8 mouse cellular contexts compared by ENCODE assay signal in genomic region chr11:98961051-98961592, GRCm38 (mm10). TPM values are rescaled to one million over a fixed set of nuclear protein-coding genes. Genes with fewer than 3 reads are reported as not detected.
DNase-seq lines count a peak whose midpoint lies in the region; ATAC-seq lines count a peak whose summit lies in the region.

No protein-coding gene starts in this region.

- peaks cover 21% of the 10 kb centered on the region for H3K36me3 ChIP-seq in limb, embryonic 13.5 days
- H3K36me3 ChIP-seq in neural tube, embryonic 11.5 days (ENCODE audit: control insufficient read depth, insufficient read depth, low read length), result no peaks in the 10 kb centered on the region

- peak; percentile 61 to 68 for DNase-seq in heart, adult 18-20 months
- no peak for DNase-seq in heart, postnatal 25 days (ENCODE audit: low spot score)
- DNase-seq in adrenal gland, postnatal 36 days, result peak; percentile 59 to 77
- peak; percentile 63 to 64 for DNase-seq in heart, postnatal 10 days
- no peak for DNase-seq in neural tube, embryonic 11.5 days (ENCODE audit: low spot score)
- DNase-seq in layer of hippocampus, adult 9-11 months, result no peak
- no peak for DNase-seq in urinary bladder, postnatal 14 days (ENCODE audit: low spot score)

- H3K9ac ChIP-seq in limb, embryonic 13.5 days, result peak overlapping the region; percentile 80
- H3K9ac ChIP-seq in neural tube, embryonic 11.5 days (ENCODE audit: low read length), result peak overlapping the region; percentile 84

- 6% methylated on average over 18 of the region's 18 CpGs for WGBS in limb, embryonic 13.5 days
- WGBS in neural tube, embryonic 11.5 days, result 2% methylated on average over 18 of the region's 18 CpGs

- intact Hi-C loops in heart, postnatal 25 days (cut with DNase I), result no loop called here
- intact Hi-C loops in heart, postnatal 10 days (cut with DNase I), result loop anchor here (2.0 kb wide), 1 partner anchor 24 kb away; no protein-coding TSS in a partner anchor

- peak overlapping the region; percentile 73 for H3K4me3 ChIP-seq in limb, embryonic 13.5 days
- H3K4me3 ChIP-seq in neural tube, embryonic 11.5 days (ENCODE audit: low read depth, low read length), result peak overlapping the region; percentile 91

- no peaks in the 10 kb centered on the region for H3K27me3 ChIP-seq in limb, embryonic 13.5 days
- H3K27me3 ChIP-seq in neural tube, embryonic 11.5 days (ENCODE audit: control insufficient read depth, insufficient read depth, low read length), result no peaks in the 10 kb centered on the region

- peak overlapping the region; percentile 95 for H3K4me2 ChIP-seq in limb, embryonic 13.5 days (replicated peaks)
- H3K4me2 ChIP-seq in neural tube, embryonic 11.5 days (ENCODE audit: low read depth), result peak overlapping the region; percentile 98

- peak overlapping the region; percentile 79; the same call in 1 of the 2 replicates for H3K27ac ChIP-seq in limb, embryonic 13.5 days
- peak overlapping the region; percentile 96 for H3K27ac ChIP-seq in neural tube, embryonic 11.5 days (ENCODE audit: low read depth, low read length)

- H3K9me3 ChIP-seq in limb, embryonic 13.5 days, result no peaks in the 10 kb centered on the region
- no peaks in the 10 kb centered on the region for H3K9me3 ChIP-seq in neural tube, embryonic 11.5 days (ENCODE audit: control insufficient read depth, low read length)

- no peak for ATAC-seq in limb, embryonic 13.5 days (ENCODE audit: low FRiP score, low read depth)
- ATAC-seq in neural tube, embryonic 11.5 days (ENCODE audit: insufficient read depth, low FRiP score, low TSS enrichment), result no peak

- peaks cover 74% of the 10 kb centered on the region for H3K4me1 ChIP-seq in limb, embryonic 13.5 days
- peaks cover 59% of the 10 kb centered on the region for H3K4me1 ChIP-seq in neural tube, embryonic 11.5 days (ENCODE audit: control insufficient read depth, insufficient read depth, low read length)

RNA-seq across cellular contexts. Expression of gene Gjd3, which starts 21.7 kb away (rescaled TPM):
- under 1 TPM; 0.36 to 0.45 TPM for total RNA-seq in heart, adult 18-20 months (2021)
- total RNA-seq in heart, postnatal 25 days (2021), result 1 to 10 TPM in 1 of 2 experiments, under 1 TPM in 1; 0.52 to 1.1 TPM
- not detected for total RNA-seq in adrenal gland, postnatal 36 days (2021)
- 1 to 10 TPM; 1.3 to 2.0 TPM for total RNA-seq in heart, postnatal 10 days (2021)
- polyA plus RNA-seq in limb, embryonic 13.5 days (2015; fragmentation: Nextera tagmentation; extraction: Ambion mirVana), result 0.41 and 0.78 TPM in 2 replicates
- polyA plus RNA-seq in neural tube, embryonic 11.5 days (2014; fragmentation: Nextera tagmentation; extraction: Ambion mirVana), result 0.57 TPM in 1 of 2 replicates, not detected in the other

RNA-seq across cellular contexts. Expression of gene Rara, which starts 33.5 kb away (rescaled TPM):
- 10 to 100 TPM in 1 of 2 experiments, 1 to 10 TPM in 1; 8.7 to 10.1 TPM for total RNA-seq in heart, adult 18-20 months (2021)
- total RNA-seq in heart, postnatal 25 days (2021), result 10 to 100 TPM; 11.8 TPM
- total RNA-seq in adrenal gland, postnatal 36 days (2021), result 10 to 100 TPM; 20.0 to 24.5 TPM
- total RNA-seq in heart, postnatal 10 days (2021), result 10 to 100 TPM; 31.9 to 33.0 TPM
- polyA plus RNA-seq in limb, embryonic 13.5 days (2015; fragmentation: Nextera tagmentation; extraction: Ambion mirVana), result 46.5 and 49.8 TPM in 2 replicates
- 73.2 and 75.1 TPM in 2 replicates for polyA plus RNA-seq in neural tube, embryonic 11.5 days (2014; fragmentation: Nextera tagmentation; extraction: Ambion mirVana)

RNA-seq across cellular contexts. Expression of gene Cdc6, which starts 53.5 kb away (rescaled TPM):
- under 1 TPM; 0.40 to 0.41 TPM for total RNA-seq in heart, adult 18-20 months (2021)
- under 1 TPM; 0.28 to 0.52 TPM for total RNA-seq in heart, postnatal 25 days (2021)
- total RNA-seq in adrenal gland, postnatal 36 days (2021), result 1 to 10 TPM in 1 of 2 experiments, under 1 TPM in 1; 0.89 to 1.5 TPM
- 1 to 10 TPM; 3.3 to 3.6 TPM for total RNA-seq in heart, postnatal 10 days (2021)
- 31.4 and 32.3 TPM in 2 replicates for polyA plus RNA-seq in limb, embryonic 13.5 days (2015; fragmentation: Nextera tagmentation; extraction: Ambion mirVana)
- polyA plus RNA-seq in neural tube, embryonic 11.5 days (2014; fragmentation: Nextera tagmentation; extraction: Ambion mirVana), result 41.6 and 44.4 TPM in 2 replicates

Comparison
In these comparisons a context has a peak if more than half of its experiments do, and no peak if none do; other contexts are left out.
1. DNase-seq: peak in heart, adult 18-20 months (2 of 2), adrenal gland, postnatal 36 days (2 of 2) and heart, postnatal 10 days (2 of 2); none in heart, postnatal 25 days (single experiment), neural tube, embryonic 11.5 days (single experiment), layer of hippocampus, adult 9-11 months (single experiment) and urinary bladder, postnatal 14 days (single experiment).